In genomic region chr9:115660371-115660770, GRCm38 (mm10) we compare ENCODE assay signal across 11 mouse cellular contexts.
"Had no signal": no experiment of that assay in that cellular context is flagged by ENCODE, and none has a peak within 500 bp of the region (broad histone marks: within the 10 kb centered on the region; RNA-seq: fewer than 3 reads in every experiment).

No protein-coding gene starts in this region.

- H3K4me2 ChIP-seq: limb, embryonic 13.5 days; midbrain, embryonic 13.5 days; stomach, embryonic 15.5 days had no signal

- H3K4me3 ChIP-seq: layer of hippocampus, adult 2 months; limb, embryonic 13.5 days; midbrain, embryonic 13.5 days; stomach, embryonic 15.5 days had no signal

- DNase-seq: left cerebral cortex, postnatal 4 days; lung, adult 2 months; lung, postnatal 36 days; right cerebral cortex, postnatal 14 days; thymus, postnatal 4 days had no signal

- H3K9me3 ChIP-seq: limb, embryonic 13.5 days; midbrain, embryonic 13.5 days; stomach, embryonic 15.5 days had no signal

- ATAC-seq: lung, postnatal 0 days; midbrain, embryonic 13.5 days had no signal

- H3K27ac ChIP-seq: layer of hippocampus, adult 2 months; limb, embryonic 13.5 days; liver, embryonic 14.5 days; midbrain, embryonic 13.5 days; stomach, embryonic 15.5 days had no signal

- H3K36me3 ChIP-seq: limb, embryonic 13.5 days; midbrain, embryonic 13.5 days; stomach, embryonic 15.5 days had no signal

- H3K4me1 ChIP-seq: midbrain, embryonic 13.5 days; stomach, embryonic 15.5 days had no signal

- H3K27me3 ChIP-seq: limb, embryonic 13.5 days; midbrain, embryonic 13.5 days; stomach, embryonic 15.5 days had no signal

- H3K9ac ChIP-seq: limb, embryonic 13.5 days; liver, embryonic 14.5 days; midbrain, embryonic 13.5 days; stomach, embryonic 15.5 days had no signal
